Mouse (Mus musculus): ENCODE data around the gene Nlrp5.
"Not testable (repeated sequence)": the region's sequence is repeated elsewhere in the genome, so short reads cannot be mapped to it uniquely, and the experiment has no call there.

The Nlrp5 gene

DNA sequence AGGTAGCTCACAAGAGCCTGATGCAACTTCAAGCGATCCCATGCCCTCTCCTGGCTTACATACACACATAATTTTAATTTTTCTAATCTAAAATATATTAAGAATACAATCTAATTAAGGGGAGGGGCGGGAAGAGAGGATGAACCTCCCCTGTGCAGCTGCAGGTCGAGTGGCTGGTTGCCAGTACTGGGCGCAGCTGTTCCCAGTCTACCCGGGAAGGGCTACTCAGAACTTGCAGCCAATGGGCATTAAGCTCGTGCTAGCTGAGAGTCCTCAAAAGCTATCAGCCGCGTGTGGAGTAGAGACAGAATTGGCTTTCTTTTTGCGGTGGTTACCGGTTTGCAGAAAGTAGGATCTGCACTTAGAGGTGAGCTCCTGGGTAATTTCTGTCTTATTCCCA lies at the start of gene Nlrp5:
Gene Nlrp5, plus strand, starts transcription at position 301 of the 400 bp plus-strand sequence.
- no peak for DNase-seq

DNA sequence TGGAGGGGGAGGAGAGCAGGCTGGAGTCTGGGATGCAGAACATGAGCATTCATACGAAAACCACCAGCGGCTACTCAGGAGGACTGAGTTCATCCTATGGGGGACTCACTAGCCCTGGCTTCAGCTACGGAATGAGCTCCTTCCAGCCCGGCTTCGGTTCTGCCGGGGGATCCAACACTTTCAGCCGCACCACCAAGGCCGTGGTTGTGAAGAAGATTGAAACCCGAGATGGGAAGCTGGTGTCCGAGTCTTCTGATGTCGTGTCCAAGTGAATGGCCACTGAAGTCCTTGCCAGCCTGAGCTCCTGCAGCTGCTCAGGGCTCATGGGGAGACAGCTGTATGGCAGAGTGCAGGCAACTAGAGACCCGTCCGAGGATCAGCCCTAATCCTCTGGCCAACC lies 27.4 kb upstream of the Nlrp5 start:
- not testable (repeated sequence) for DNase-seq

DNA sequence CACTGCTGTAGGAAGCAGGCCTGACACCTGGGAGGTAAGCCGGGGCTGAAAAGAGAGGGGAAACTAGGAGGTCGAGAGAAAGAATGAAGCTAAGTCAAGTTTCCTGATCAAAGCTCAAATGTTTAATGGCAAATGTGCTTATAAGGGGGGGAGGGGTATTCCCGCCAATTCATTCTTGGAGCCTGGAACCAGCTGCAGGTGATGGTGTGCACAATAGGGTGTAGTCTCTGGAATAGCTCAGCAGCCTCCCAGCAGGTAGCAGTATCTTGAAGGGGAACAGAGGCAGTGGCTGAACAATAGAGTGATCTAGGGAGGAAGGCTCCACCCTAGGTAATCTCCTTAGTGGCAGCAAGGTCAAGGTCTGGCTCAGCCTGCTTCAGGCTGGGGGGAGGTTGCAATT lies 84.5 kb downstream of the Nlrp5 start:
- DNase-seq, result not testable (repeated sequence)

DNA sequence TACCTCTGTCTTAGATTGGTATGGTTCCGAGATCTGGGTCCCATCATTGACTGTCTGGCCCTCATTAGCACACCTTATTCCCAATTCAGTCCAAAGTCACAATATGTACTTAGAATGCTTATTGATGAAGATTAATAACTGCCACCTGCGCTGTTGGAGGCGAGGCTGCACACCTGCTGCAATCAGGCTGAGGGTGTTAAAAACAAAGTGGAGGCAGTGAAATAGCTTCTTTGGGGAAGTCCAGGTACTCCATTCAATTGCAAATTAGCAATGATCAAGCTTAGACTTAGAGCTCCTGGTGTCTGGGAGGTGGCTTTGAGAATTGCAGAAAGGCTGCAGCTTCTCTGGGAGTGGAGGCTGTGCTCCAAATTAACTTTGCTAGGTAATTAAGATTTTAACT lies 85.1 kb downstream of the Nlrp5 start:
- not testable (repeated sequence) for DNase-seq

DNA sequence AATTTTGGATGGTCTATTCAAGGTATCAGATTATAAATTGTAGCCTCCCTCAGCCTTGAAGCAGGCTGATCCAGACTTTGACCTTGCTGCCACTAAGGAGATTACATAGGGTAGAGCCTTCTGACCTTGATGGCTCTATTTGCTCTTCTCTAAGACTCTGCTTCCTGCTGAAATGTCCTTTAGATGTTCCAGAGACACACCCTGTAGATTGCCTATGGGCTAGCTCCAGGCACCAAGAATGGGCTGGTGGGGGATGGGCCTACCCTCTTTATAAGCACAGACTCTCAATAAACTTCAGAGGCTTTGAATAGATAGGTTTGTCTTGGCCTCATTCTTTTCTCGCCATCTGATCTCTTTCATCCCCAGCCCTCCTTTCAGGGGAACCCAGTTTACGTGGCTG lies 87.2 kb downstream of the Nlrp5 start:
- not testable (repeated sequence) for DNase-seq
